Mouse (Mus musculus) limb, embryonic 12.5 days (tissue): ENCODE results near the gene Acsf3. TPM values are rescaled to one million over a fixed set of nuclear protein-coding genes. Genes with fewer than 3 reads are reported as not detected.

ENCODE experiments used
- ATAC-seq: fragments of 200-750 bp; cut with Nextera tagmentation; 2 replicates; pipeline ENCODE4 v1.8.0; 2017; ENCODE audit warnings: low read depth, moderate TSS enrichment; ENCODE audit not compliant: insufficient number of reproducible peaks, insufficient read depth, low FRiP score, low TSS enrichment
- H3K27ac ChIP-seq: fragments of 300-500 bp; sonication (generic); 2 replicates; pipeline ENCODE4 v1.5.1; 2016; ENCODE audit warnings: mild to moderate bottlenecking, moderate library complexity
- H3K27me3 ChIP-seq: fragments of 300-500 bp; sonication (generic); 2 replicates; pipeline ENCODE4 v1.6.1; 2016; ENCODE audit warnings: mild to moderate bottlenecking, moderate library complexity
- H3K36me3 ChIP-seq: fragments of 300-500 bp; sonication (generic); 2 replicates; pipeline ENCODE4 v1.6.1; 2016; ENCODE audit warnings: mild to moderate bottlenecking, moderate library complexity
- H3K4me1 ChIP-seq: fragments of 300-500 bp; sonication (generic); replicated peaks from 2 replicates; pipeline ENCODE4 v1.6.1; 2016
- H3K4me2 ChIP-seq: fragments of 300-500 bp; sonication (generic); 2 replicates; pipeline ENCODE4 v1.6.1; 2016; ENCODE audit warnings: mild to moderate bottlenecking, moderate library complexity
- H3K4me3 ChIP-seq: fragments of 300-500 bp; sonication (generic); replicated peaks from 2 replicates; pipeline ENCODE4 v1.5.1; 2016; ENCODE audit warnings: mild to moderate bottlenecking
- H3K9ac ChIP-seq: fragments of 300-500 bp; sonication (generic); replicated peaks from 2 replicates; pipeline ENCODE4 v1.6.1; 2016; ENCODE audit warnings: mild to moderate bottlenecking, moderate library complexity
- H3K9me3 ChIP-seq: fragments of 300-500 bp; sonication (generic); 2 replicates; pipeline ENCODE4 v1.6.1; 2016; ENCODE audit warnings: mild to moderate bottlenecking, moderate library complexity
- WGBS: fragments of 180-500 bp; shearing (Covaris S2); methylation state at CpG from one replicate; pipeline ENCODE4 v1.1.7; 2016; 5-methylcytosine and 5-hydroxymethylcytosine counted together
- polyA plus RNA-seq: library from polyadenylated mRNA; unstranded; fragments of >200 nt; fragmentation: Nextera tagmentation; extraction: Ambion mirVana; gene quantifications from 2 replicates; pipeline ENCODE4 v1.2.1, GENCODE M21; 2016

The Acsf3 gene
- polyA plus RNA-seq, 1 experiment from 2014 or later, result 19.3 TPM

DNA sequence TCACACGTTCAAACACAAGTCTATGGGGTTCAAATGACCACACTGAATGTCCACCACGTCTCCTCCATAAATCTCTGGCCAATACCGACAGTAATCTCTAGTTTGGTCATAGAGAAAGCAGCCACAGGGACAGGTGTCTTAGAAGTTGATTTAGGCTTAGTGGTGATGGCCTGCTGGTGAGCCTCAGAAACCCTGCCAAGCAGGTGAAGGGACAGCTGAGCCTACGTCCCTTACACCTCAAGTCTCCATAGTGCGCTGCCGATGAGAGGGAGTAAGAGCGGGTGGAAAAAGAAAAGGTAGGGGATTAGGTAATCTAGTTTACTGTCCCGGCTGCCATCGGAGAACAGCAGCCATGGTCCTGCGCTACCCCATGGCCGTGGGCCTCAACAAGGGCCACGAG, 60.9 kb downstream of the Acsf3 start:
- Histone ChIP-seq H3K36me3 (no peaks in the 10 kb centered on the region), H3K9me3 (no peaks in the 10 kb centered on the region), H3K4me3 (no peak overlapping the region), H3K27ac (no peak overlapping the region), H3K9ac (no peak overlapping the region), H3K27me3 (no peaks in the 10 kb centered on the region), H3K4me1 (no peaks in the 10 kb centered on the region), H3K4me2 (no peak overlapping the region)
- 85% methylated on average over 12 of the region's 12 CpGs for WGBS
- ATAC-seq, result no peak

DNA sequence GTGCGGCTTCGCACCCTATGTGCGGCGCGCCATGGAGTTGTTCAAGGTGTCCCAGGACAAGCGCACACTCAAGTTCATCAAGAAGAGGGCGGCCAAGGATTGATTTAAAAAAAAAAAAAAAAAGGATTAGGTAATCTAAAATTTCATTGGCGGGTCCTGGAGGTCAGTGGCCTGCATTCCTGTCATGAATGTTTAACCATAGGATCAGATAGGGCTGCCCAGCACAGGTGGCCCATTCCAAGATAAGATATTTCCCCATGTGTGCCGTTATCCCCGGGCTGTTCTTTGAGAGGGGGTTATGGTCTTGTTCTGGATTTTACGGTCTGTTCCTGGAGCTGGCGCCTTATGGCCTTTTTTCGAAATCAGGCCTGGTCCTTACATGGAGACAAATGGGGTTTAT, 61.4 kb downstream of the Acsf3 start:
- H3K4me1 ChIP-seq, result no peaks in the 10 kb centered on the region
- no peaks in the 10 kb centered on the region for H3K27me3 ChIP-seq
- H3K9me3 ChIP-seq, result no peaks in the 10 kb centered on the region
- ATAC-seq, result no peak
- 85% methylated on average over 13 of the region's 13 CpGs for WGBS
- no peaks in the 10 kb centered on the region for H3K36me3 ChIP-seq
- no peak overlapping the region for H3K9ac ChIP-seq
- no peak overlapping the region for H3K4me3 ChIP-seq
- no peak overlapping the region for H3K4me2 ChIP-seq
- no peak overlapping the region for H3K27ac ChIP-seq

DNA sequence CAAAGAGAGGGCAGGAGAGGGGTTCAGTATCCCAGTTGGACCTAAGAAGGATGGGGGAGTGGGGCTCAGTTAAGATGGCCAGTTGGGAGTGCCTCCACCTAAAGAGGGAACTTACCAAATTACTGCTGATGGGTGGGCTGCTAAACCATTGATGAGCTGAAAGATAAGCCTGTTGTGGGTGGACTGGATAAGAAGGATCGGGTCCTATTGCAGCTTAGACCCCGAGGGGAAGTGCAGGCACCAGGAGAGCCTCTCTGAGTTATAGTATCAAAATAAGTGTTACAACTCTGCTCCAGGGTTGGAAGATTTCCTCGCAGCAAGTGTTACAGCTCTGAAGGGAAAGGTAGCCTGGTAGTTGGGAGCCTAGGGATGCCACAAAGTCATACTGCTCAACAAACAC, 68.9 kb downstream of the Acsf3 start:
- 76% methylated on average over 3 of the region's 3 CpGs for WGBS
- Histone ChIP-seq H3K36me3 (no peaks in the 10 kb centered on the region), H3K4me2 (no peak overlapping the region), H3K27ac (no peak overlapping the region), H3K4me3 (no peak overlapping the region), H3K9me3 (no peaks in the 10 kb centered on the region), H3K27me3 (peaks cover 7% of the 10 kb centered on the region), H3K9ac (no peak overlapping the region), H3K4me1 (peaks cover 11% of the 10 kb centered on the region; the same call in 1 of the 2 replicates)
- no peak for ATAC-seq

DNA sequence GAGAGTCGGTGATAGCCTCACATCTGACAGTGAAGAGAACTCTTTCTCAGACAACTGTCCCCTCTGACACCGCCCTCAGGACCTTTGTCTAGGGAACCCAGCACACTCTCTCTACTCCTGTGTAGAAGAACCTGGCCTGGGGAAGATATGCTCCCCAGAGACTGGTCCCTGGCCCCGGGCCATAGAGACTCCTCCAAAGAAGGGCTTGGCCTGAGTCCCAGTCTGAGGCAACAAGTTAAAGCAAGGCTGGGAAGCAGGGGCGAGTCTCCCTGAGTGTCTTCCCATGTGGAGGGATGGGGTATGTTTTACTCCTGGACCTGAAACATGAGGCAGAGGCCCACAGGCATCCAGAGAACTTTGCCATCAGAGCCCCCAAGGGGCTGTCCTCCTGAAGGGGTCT, 70.4 kb downstream of the Acsf3 start:
- no peak for ATAC-seq

DNA sequence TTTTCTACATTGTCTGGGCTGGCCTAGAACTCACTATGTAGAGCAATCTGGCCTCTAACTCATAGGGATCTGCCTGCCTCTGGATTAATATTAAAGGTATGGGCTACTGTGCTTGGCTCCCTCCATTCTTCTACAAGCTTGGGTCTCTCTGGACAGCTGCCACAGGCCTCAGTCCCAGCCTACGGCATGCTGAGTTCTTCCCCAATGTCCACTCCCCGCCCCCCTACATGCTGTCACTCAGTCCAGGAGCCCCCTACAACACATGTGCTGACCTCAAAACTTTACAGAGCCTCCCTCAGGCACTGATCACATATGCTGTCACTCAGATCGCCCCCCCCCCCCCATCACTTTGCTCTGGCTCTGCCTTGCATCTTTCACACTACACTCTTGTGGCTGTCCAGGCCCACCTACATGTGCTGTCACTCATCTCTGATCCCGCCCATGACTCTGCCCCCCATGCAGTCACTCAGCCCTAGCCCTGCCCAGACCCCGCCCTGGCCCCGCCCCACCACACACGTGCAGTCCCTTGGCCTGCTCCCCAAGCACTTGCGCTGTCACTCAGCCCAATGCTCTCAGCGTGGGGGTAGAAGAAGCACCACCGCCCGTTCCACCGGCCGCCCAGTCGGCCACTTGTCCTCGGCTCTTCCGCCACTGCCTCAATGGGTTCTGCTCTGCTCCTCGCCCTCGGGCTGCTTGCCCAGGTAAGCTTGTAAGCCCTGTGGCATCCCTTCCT, 72.7 kb downstream of the Acsf3 start, which contains the start of gene Cdh15:
Gene Cdh15, plus strand, starts transcription at position 138 of the 733 bp plus-strand sequence.
- H3K27me3 ChIP-seq, result peaks cover 7% of the 10 kb centered on the region
- peak; percentile 85 for ATAC-seq
- peak within 1 kb of the TSS; percentile 56 for H3K27ac ChIP-seq
- H3K36me3 ChIP-seq, result no peaks in the 10 kb centered on the region
- WGBS, result 14% methylated on average over 18 of the region's 18 CpGs
- H3K4me1 ChIP-seq, result peaks cover 27% of the 10 kb centered on the region
- H3K9me3 ChIP-seq, result no peaks in the 10 kb centered on the region
- no peak within 1 kb of the TSS; the same call in 1 of the 2 replicates for H3K9ac ChIP-seq
- H3K4me3 ChIP-seq, result peak within 1 kb of the TSS; percentile 30
- H3K4me2 ChIP-seq, result peak within 1 kb of the TSS; percentile 44

More for the DNA sequence above, 70.4 kb downstream of the Acsf3 start:
- H3K9me3 ChIP-seq, result no peaks in the 10 kb centered on the region
- 75% methylated on average over 4 of the region's 4 CpGs for WGBS
- H3K27me3 ChIP-seq, result peaks cover 7% of the 10 kb centered on the region
- no peak overlapping the region for H3K4me3 ChIP-seq
- peaks cover 21% of the 10 kb centered on the region for H3K4me1 ChIP-seq
- H3K27ac ChIP-seq, result no peak overlapping the region
- H3K4me2 ChIP-seq, result no peak overlapping the region
- H3K9ac ChIP-seq, result no peak overlapping the region
- no peaks in the 10 kb centered on the region for H3K36me3 ChIP-seq

DNA sequence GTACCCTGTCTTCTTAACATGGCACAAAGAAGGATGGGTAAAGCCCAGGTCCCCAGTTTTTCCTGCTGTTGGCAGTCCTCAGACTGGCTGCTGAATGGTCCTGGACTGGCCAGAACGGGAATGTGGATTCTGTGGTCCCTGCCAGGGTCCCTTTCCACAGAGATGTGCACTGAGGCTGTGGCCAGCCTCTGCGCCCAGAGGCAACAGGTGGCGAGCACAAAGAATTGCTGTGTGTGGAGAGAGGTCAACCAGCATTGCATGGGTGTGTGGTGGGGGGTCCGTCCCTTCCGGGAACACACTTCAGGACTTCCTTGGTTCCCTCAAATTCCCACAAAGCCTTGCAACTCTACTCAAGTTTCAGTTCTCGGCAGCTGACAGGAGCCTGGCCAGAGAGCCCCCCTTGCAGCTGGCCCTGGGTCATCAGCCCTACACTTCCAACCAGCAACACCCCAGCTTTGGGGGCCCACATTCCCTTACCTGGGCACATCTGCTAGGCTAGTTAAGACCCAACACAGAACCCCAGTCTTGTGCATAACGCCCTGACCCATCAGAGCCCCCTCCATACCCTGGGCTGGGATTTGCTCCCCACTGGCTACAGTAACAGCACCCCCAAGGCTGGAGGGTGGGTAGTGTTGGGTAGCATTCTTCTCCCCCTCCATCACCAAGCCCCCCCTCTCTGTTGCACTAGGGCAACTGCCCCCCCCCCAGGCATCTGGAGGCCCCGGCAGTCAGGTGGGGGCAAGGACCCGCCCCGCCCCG, 74.0 kb downstream of the Acsf3 start:
- ATAC-seq, result no peak
- Histone ChIP-seq H3K9me3 (no peaks in the 10 kb centered on the region), H3K4me1 (peaks cover 36% of the 10 kb centered on the region), H3K27me3 (peaks cover 7% of the 10 kb centered on the region), H3K27ac (peak overlapping the region; percentile 56), H3K4me3 (peak overlapping the region; percentile 30; the same call in 1 of the 2 replicates), H3K36me3 (no peaks in the 10 kb centered on the region), H3K4me2 (peak overlapping the region; percentile 44), H3K9ac (peak overlapping the region; percentile 18; the same call in 1 of the 2 replicates)
- WGBS, result 47% methylated on average over 11 of the region's 11 CpGs

DNA sequence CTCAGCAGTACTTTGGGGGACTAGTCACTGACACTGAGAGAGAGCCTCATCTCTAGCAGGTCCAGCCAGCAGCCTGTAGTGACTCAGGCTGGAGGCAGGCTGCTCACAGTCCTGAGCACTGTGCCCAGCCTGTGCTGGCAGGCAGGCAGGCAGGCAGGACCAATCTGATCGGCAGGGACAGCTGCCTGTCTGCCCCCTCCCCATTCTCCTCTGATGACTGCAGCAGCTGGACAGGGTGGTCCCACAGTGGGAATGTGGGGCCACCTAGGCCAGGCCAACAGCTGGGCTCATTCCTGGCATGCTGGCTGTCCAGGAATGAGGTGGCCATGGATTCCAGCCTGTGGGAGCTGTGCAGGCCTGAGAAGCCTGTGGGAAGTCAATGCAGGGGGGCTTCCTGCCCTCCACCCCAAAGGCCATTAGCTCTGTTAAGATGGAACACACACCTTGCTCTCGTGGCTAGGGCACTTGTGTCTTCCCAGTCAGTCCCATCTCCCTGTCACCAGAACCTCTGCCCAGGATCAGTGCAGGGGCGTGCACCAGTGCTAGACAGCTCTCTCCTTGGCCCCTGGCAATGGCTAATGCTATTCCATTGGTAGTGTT, 75.5 kb downstream of the Acsf3 start:
- Histone ChIP-seq H3K36me3 (no peaks in the 10 kb centered on the region), H3K27ac (no peak overlapping the region), H3K9me3 (no peaks in the 10 kb centered on the region), H3K4me1 (peaks cover 36% of the 10 kb centered on the region), H3K9ac (no peak overlapping the region), H3K27me3 (peaks cover 10% of the 10 kb centered on the region), H3K4me3 (no peak overlapping the region), H3K4me2 (0 out of 2 replicates have a peak overlapping the region, but pooled peaks have one; percentile 19)
- peak; percentile 53; the same call in 1 of the 2 replicates for ATAC-seq
- 57% methylated on average over 3 of the region's 3 CpGs for WGBS

DNA sequence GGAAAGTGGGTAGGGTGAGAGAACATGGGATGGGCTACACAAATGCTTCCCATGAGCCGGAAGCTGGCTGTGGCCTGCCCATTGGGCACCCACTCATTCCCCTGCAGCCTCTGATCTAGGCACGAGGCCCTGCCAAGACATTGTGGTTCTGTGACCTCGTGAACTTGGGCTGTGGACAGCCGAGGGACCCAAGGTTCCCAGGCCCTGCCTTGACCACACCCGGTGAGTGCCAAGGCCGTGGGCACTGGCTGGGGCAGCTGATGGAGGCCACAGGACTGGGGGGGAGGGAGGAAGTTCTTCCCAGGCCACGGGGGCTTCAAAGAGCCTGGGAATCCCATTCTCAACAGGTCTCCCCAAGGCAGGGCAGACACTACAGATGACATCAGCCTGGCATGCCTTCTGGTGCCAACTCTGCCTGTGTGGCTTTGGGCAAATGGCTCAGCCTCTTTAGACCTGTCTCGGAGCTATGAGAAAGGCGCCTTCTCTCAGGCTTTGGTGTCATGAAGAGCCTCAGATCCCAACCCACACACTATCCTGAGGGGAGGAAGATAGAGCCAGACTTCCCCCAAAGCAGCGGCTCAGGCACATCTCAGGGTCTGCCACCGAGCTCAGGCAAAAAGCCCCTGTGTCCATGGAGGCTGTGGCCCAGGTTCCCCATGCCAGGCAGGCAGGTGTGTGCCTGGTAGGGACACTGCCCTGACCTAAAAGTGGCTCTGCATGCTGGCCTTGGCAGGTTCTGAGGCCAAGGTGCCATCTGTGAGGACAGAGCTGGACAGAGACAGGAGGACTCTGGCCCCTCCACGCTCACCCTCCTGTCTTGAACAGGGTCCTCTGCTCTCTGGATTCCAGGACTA, 76.6 kb downstream of the Acsf3 start:
- 80% methylated on average over 12 of the region's 12 CpGs for WGBS
- no peaks in the 10 kb centered on the region for H3K9me3 ChIP-seq
- H3K36me3 ChIP-seq, result no peaks in the 10 kb centered on the region
- H3K4me2 ChIP-seq, result 0 out of 2 replicates have a peak overlapping the region, but pooled peaks have one; percentile 19
- H3K9ac ChIP-seq, result no peak overlapping the region
- no peak for ATAC-seq
- peaks cover 36% of the 10 kb centered on the region for H3K4me1 ChIP-seq
- no peak overlapping the region for H3K27ac ChIP-seq
- H3K27me3 ChIP-seq, result peaks cover 10% of the 10 kb centered on the region
- no peak overlapping the region for H3K4me3 ChIP-seq

DNA sequence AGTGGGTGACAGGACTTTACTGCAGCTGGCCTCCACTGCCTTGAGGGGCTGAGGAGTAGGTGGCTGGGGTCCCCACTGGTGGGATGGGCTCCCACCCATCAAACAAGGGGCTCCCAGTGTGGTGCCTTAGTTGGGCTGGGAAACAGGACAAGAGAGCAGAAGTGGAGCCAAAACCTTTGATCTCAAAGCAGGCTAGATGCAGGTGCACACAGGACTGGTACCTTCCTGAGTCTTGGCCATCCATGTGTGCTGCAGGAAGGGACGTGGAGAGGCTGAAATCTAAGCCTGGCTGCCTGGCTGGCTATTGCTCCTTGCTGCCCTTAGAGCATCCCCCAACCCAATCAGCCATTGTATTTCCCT, 77.2 kb downstream of the Acsf3 start:
- H3K4me1 ChIP-seq, result peaks cover 36% of the 10 kb centered on the region
- H3K4me3 ChIP-seq, result no peak overlapping the region
- no peak overlapping the region for H3K9ac ChIP-seq
- peaks cover 10% of the 10 kb centered on the region for H3K27me3 ChIP-seq
- no peaks in the 10 kb centered on the region for H3K9me3 ChIP-seq
- ATAC-seq, result no peak
- H3K27ac ChIP-seq, result no peak overlapping the region
- no peak overlapping the region for H3K4me2 ChIP-seq
- 80% methylated on average over 1 of the region's 1 CpGs for WGBS
- H3K36me3 ChIP-seq, result no peaks in the 10 kb centered on the region

DNA sequence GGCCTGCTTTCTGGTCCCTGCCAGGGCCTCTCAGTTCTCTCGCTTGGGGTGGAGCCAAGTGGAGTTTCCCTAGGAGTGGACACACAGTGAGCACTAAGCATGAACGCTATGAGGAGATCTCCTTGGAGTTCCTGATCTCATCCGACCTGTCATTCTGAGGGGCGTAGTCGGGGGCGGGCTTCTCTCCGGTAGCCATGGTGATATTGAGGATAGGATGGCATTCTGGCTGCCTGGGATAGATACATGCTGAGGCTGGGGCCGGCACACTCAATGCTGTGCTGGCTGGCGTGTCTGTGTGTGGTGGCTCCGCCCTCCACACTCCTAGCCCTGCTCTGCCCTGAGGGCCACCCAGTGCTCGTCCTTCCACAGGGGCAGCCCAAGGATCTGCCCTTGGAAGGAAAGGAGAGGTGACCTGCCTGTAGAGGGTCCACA, 78.1 kb downstream of the Acsf3 start:
- ATAC-seq, result no peak
- 33% methylated on average over 11 of the region's 11 CpGs for WGBS

More for the DNA sequence above, 78.1 kb downstream of the Acsf3 start:
- Histone ChIP-seq H3K4me1 (peaks cover 30% of the 10 kb centered on the region), H3K27ac (no peak overlapping the region), H3K27me3 (peaks cover 8% of the 10 kb centered on the region), H3K4me3 (no peak overlapping the region), H3K9me3 (no peaks in the 10 kb centered on the region), H3K9ac (no peak overlapping the region), H3K4me2 (no peak overlapping the region), H3K36me3 (no peaks in the 10 kb centered on the region)
